Mouse (Mus musculus) gastrocnemius, adult 18-20 months (tissue): ENCODE measurements at regions not wholly inside any gene's neighbourhood (a gene's known extent, or its start where the extent isn't known, plus 50 kb on each side); places are given as distances from the start of the nearest gene placed in this dataset.
"Not testable (repeated sequence)": the region's sequence is repeated elsewhere in the genome, so short reads cannot be mapped to it uniquely, and the experiment has no call there.

Experiments
- DNase-seq: peaks from one replicate; pipeline ENCODE4 v3.0.0; 2021; ENCODE audit warnings: low spot score

DNA sequence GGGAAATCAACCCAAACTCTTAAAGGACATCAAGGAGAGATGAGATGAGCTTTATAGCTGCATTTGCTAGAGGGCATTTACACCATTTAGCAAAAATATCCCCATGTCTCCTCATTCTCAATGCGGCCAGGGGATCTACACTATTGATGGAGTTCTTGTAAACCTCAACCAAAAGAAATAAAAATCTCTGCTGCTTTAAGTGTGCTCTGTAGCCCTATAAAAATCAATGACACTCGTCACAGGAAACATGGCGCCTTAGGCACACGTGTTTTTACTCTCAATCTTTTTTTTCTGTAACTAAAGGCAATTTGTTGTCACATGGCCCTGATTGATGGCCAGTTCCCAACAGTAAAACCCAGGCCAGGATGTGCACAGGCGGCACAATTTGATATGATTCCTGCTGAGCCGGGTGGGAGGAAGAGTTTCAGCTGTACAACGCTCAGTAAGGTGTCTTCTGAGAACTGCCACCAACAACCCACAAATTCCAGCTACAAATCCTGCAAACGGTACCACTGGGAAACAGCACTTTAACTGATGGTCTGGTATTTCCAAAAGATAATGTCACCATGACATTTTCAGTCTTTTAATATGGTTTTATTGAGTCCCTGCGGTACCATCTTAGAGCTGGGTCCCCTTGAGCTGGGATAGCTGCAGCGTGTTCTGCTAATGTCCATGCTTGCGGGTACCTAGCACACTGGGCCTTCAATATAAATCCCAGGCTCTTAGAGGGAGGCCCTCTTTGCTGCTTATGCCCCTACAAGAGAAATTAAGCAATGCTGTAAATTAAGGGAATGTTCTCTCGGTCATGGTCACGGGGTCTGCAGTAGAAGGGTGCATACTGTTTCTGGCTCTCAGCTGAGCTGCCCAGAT is 78.8 kb downstream of the Tpbg start:
- DNase-seq, result no peak

DNA sequence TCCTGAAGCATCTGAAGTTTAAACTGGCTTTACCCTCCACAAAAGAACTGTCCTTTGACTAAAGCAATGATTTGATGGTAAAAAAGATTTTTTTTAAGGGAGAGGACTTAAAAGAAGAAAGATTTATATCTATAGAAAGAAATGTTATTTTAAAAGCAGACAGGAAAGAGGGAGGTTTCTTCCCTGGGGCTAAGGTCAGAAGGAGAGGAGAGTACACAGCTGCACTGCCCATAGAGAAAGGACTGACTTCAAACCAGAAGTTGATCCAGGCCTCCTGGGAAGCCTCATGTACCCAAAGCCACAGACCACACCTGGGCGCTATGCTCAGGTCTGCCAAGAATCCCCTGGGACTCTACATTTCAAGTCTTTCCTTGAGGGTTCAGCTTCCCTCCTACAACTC is 83.1 kb downstream of the Tpbg start:
- no peak for DNase-seq

DNA sequence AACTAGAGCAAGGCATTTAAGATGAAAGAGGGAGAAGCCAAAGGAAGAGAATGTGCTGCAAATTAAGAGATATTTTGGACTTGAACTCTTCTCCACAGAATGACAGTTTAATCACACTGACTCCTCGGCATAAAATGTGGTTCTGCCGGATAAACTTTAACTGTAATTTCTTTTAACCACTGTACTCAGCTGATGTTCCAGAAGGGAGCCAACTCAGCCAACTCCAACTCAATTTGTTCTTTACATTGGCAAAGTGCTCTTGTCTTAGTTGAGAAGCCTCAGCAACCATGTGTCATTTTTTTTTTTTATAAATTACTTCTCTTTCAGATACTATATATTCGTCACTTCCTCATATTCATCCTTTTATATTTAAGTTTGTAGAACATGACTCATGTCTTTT is 90.0 kb downstream of the Tpbg start:
- DNase-seq, result no peak

DNA sequence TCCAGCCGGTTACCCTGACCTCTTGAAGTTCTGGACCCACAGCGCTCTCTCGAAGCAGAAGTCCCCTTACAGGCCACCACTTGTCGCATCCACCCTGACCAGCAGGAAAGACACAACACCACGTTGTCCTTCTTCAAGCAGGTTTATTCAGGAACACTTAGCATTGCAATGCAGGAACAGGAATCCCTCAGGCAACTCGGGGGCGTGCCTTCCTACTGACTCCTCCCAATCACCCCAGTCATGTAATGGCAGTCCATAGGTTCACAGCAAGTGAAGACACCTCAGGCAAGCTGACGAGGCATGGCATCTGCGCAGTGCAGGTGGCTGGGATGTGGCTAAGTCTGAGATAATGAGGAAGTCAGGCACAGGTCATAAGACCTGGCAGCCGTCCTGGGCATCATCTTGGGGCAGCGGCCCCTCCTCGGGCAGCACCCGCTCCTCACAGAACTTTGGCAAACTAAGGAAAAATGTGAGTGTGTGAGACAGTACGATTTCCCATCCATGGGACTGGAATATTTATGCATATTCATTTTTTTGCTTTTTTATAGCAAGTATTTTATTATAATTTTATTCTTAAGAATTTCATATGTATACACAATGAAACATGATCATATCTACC is 101.0 kb downstream of the Tpbg start:
- not testable (repeated sequence) for DNase-seq

DNA sequence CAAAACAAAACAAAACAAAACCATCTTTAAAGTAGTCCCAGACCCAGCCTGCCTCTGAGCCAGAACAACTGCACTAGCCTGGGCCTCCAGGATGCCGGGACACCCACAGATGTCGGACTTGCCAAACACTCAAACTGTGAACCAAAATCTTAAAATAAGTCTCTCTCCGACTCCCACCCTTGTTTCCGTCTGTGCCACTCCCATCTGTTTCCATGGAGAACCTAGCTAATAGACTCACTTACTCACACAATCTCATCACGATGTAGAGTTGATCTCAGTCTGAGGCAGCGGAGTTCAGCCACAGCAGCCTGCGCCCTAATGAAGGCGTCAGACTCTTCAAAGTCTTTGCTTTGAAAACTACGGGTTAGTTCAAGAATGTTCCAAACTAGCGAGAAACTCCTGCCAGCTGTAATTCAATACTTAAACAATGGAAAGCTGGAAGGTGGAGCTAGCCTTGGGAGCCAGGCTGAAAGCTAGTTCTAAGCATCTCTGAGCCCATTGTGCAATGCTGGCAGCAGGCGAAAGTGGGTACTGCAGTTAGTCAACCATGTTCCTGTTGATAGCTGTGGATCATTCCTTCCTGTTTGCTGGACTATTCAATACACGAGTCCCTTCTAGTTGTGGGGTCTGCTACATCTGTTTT is 106.4 kb downstream of the Tpbg start:
- DNase-seq, result no peak

DNA sequence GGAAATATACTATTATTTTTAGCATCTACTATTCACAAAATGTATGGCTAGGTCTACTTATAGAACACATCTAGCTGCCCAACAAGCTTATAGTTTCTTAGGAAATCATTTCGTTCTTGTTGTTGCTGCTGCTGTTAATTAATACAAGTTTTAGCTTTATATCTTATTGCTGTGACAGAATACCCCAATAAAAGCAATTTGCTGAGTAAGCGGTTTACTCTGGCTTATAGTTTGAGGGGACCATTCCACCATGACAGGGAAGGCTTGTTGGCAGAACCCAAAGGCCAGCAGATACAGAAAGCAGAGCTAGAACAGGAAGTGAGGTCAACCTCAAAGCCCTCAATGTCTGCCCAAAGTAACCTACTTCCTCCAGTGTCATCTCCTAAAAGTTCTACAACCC is 109.6 kb downstream of the Tpbg start:
- DNase-seq, result no peak

DNA sequence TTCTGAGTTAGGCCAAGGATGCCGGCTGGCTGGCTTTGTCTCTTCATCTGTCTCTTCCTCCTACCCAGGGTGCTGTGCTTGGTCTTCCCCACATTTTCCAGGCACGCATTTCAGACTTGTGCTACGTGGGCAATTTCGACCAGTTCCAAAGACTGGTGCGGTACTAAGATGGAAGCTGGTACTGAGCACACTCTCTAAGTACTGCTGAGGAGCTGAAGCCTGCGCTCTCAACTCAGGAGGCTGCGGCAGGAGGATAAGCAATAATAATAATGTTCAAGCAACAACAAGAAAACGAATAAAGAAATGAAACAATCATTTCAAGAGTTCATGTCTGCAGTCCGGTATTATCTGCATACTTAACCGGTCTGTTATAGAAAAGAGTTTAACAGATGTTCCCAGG is 127.9 kb downstream of the Tpbg start:
- no peak for DNase-seq

DNA sequence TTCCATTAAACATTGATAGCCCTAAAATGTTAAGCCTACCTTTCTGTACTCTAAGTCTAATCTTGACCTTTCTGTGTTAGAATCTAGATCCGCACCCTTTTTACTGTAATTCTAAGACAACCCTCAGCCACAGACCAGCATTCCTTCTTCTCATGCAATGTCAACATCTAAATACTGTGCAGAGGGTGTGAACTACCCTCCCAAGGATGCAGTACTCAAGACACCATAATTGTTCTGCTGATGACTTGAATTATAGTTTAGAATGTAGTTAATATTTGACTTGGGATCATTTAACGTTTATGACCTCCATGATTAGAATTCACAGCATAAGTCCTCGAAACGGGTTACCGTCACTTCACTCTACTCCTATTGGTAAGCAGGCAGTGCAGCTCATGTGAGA is 139.2 kb downstream of the Tpbg start:
- DNase-seq, result no peak

DNA sequence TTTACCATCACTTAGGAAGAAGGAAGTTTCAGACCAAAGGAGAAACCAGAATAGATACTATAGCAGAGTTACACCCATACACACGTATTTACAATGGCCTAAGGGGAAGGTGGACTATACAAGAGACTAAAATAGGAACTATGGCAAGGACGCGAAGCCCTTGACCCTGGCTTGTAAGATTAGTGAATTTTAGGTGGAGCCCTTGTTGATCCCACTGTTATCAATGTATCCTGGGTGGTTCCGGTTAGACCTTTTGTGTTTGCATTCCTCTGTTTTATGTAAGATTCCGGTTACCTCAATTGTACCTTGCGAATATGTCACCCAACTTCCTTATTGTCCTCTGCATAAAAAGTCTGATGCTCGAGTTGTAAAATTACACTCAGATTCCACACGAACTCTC is 141.3 kb downstream of the Tpbg start:
- not testable (repeated sequence) for DNase-seq

DNA sequence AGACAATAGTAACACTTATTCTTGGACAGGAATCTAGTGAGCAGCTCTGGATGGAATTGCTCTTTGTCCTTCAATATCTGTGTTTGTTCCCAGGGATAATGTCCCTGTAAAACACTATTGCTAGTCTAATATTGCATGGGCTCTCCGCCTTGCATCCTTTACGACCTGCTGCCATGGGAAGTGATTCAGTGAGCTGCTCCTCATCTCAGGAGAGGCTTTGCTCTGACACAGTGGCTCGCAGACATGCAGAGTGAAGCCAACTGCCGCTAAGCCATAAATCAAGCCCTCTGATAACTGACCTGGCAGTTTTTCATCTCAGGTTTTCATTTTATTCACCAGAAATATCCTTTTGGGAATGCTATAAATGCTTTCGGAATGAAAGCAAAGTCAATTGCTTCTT is 143.5 kb downstream of the Tpbg start:
- no peak for DNase-seq

DNA sequence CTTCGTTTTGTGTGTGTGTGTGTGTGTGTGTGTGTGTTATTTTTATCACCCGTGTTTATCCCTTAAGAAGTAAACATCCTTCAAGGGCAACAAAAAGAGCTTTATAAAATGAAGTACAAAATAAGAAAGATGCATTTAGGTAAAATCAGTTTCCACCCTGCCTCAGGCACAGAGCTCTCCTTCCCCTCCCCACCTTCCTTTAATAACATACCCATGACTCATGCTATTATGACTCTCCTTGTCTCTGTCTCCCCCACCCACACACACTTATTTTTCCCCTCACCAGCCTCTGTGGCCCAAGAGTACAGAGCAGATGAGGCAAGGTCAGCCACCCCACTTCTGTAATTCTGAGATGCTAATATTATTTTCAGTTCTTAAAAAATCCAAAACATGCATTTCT is 144.0 kb downstream of the Tpbg start:
- DNase-seq, result no peak

DNA sequence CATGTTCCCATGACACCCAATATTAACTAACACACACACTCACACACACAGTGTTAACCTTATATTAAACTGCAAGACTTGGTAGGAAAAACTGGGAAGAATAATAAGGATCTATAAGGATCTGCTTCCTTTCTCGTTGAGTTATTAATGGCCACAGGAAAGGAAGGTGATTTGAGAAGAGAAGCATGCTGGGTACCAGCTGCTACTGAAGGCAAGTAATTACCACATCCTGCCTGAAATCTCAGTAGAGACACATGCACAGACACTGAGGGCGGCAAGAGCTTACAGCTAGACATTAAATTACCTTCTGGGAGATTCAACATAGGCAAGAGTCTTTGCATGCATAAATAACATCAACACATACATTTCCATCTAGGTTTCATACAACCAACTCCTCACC is 160.8 kb downstream of the Tpbg start:
- no peak for DNase-seq

DNA sequence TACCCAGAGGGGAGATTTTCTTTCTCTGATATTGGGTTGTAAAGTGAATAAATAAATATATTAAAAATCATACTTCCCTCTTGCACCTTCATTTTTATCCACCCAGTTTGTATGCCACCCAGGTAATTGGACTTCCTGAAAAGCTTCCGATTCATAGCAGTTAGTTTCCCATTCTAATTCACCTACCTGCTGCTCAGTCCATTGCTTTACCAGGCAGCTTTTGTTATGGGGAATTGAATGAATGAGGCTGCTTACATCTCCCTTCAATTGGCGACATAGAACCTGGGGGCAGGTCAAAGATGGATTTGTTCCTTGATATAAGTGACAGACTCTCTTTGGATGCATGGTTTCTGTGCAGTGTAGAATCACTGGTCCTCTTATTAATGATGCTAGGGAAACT is 169.5 kb downstream of the Tpbg start:
- DNase-seq, result no peak

DNA sequence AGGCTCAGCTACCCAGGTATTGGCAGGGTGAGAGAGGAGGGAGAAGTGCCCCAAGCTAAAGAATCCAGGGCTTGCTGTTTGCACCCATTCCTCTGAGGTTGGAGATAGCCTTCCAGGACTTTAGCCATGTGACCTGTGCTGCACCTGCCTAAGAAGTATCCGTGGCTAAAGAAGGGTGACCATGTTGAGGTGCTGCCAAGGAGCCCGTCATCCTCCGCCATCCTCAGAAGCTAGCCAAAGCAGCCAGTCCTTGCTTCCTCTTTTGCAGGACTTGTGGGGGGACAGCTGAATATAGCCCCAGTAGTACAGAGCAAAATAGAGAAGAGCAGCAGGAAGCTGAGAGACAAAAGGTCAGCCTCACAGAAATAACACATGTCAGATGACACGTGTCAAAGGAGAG is 173.7 kb downstream of the Tpbg start:
- DNase-seq, result no peak

DNA sequence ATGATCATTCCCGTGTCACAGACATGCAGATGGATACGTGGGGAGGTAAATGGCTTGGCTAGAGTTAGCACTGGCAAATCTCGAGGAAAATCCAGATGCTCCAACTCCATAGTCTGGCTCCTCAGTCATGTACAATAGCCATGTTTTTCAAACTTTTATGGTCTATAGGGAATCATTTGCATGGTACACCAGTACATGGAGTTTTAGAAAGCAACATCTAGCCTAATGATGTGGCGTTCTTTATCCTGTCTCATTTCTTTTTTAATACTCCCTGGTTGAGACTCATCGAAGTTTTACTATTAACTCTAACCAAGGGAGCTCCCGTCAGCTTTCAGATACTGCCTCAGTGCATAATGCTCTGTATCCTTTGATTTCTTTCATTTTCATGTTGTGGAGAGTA is 178.0 kb downstream of the Tpbg start:
- DNase-seq, result no peak

DNA sequence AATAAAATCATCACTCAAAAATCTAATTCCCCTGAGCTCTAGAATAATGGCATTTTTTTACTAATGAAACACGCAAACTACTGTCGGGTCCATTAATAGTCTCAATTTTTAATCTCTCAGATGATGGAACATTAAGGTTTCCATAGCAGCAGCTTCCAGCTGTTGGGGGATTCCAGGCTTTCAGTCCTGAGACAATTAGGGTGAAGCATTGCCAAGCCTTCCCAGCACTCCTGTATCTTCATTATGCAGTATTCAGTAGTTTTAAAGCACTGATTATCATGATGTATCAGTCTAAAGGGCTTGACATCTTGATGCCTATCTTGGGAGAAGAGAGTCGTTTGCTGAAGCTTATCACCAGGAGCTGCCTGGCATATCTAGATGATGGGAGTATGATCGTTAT is 178.6 kb downstream of the Tpbg start:
- no peak for DNase-seq

DNA sequence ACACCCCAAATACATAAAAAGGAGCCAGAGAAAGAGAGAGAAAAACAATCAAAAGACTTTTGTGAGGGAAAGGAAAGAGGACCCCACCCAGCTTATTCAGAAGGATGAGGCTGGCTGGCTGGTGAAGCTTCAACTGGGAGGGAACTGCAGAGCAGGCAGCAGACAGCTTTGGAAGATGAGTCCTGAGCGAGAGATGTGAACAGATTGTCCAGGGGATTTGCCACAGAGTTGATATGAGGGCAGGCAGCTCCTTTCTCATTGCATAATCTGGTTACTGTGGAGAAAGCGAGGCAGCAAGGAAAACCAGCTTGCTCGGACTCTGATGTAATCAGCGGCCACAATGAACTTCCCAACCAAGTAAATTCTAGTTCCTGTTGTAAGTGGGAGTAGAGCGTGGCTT is 188.6 kb downstream of the Tpbg start:
- peak; percentile 2 for DNase-seq

DNA sequence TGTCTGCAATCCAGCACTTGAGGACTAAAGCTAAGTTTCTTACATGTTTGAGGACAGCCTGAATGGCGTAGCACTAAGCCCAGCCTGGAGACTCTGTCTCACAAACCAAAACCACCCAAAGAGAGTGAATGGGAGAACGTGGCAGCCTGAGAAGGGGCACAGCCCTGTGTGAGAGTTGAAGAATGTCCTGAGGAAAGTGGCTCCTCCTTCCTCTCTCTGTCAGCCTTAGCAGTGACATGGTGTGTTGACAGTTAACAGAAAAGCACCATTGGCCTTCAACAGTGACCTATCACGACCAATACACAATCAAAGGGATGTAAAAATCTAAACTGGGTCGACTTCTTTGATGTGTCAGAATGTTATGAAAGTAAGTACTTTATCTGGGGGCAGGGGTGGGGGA is 201.9 kb downstream of the Tpbg start:
- DNase-seq, result no peak

DNA sequence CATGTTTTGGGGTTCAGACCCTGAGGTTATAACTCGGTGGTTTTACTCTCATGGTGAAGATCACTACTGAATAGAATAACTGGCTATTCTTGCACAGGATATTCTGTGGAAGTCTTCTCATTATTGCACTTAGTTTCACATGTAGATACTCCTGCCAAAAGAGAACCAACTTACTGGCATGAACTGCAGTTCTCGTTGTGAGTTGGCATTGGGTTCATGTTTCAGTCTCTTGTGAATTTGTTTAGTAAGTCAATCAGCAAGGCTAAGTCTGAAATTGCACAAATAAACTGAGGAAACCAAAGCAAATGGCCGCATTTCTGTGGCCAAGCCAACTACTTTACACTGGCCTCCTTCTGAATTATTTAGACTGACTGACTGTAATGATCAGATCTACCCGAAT is 215.9 kb downstream of the Tpbg start:
- no peak for DNase-seq

DNA sequence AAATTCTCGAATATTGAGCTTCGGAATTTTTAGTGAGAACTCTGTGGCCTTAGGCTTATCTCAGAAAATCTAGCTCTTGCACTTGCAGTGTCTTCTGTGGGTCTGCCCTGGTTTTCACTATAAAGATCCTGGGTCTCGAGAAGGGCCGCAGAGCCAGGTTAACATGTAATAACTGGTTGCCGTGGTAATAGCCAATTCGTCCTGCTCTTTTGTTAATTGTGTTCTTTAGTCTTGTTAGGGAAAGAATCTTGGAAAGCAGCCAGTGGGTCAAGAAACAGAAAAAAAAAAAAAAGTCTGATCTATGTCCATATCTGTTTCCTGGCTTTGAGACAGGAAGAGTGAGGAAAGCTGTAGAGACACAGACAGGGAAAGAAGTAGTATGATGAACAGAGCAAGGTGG is 217.9 kb downstream of the Tpbg start:
- no peak for DNase-seq

DNA sequence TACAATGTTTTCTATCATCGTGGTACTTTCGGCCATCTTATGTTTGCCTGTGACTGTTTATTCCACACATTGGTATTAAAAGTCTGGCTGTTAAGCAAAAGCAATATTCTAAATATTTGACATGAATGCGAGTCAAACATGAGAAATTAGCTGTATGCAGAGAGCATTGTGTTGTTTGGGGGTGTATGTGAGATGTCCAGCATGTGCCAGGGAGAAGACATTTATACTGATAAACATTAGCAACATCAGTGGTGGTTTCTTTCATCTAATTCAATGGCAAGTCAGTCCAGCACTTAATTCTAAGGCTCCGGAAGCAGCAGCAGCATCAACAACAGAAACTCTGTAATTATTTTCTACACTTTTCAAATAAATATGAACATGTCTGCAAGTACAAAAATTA is 219.1 kb downstream of the Tpbg start:
- DNase-seq, result no peak

DNA sequence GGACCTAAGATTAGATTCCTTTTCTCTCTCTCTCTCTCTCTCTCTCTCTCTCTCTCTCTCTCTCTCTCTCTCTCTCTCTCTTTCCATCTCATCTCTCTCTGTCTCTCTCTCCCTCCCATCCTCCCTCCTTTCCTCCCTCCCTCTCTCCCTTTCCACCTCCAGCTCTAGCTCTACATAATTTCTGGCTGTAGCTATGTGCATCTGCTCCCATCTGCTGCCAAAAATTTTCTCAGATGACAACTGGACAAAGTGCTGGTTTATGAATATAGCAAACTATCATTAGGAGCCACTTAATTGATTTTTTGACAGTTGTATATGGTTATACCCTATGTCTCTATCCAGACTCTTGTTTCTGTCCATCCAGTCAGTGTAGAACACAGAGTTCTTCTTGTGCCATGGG is 237.1 kb downstream of the Tpbg start:
- no peak for DNase-seq

DNA sequence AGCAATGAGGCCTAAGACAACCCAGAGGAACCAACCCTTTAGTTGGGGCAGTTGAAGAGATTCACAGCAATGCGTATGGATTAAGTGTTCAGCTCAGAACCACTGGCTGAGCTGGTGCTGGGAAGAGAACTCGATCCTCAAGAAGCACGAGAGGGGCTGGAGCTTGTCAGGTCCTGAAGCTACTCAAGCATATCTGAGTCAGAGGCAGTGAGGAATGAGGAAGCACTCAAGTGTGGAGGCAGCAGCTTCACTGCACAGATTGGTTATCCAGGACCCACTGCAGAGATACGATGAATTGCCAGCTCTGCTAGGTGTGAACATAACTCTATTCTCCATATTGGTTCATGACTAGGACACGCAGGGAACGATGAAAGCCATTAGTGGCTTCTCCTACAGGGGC is 239.7 kb downstream of the Tpbg start:
- no peak for DNase-seq
